Mouse (Mus musculus) stomach, postnatal 0 days (tissue): Measurements from ENCODE around the gene Hist1h3g. TPM values are rescaled to one million over a fixed set of nuclear protein-coding genes. Genes with fewer than 3 reads are reported as not detected.
A peak's percentile ranks its signal among the peaks of the same experiment; 100 is the strongest.

Source experiments
- ATAC-seq: fragments of 200-750 bp; cut with Nextera tagmentation; 2 replicates; pipeline ENCODE4 v1.8.0; 2017; ENCODE audit not compliant: low FRiP score, low TSS enrichment
- DNase-seq: peaks from one replicate; pipeline ENCODE4 v3.0.0-alpha.2; 2016; ENCODE audit warnings: low spot score
- H3K27ac ChIP-seq: fragments of 300-500 bp; sonication (generic); replicated peaks from 2 replicates; pipeline ENCODE4 v1.5.1; 2014; ENCODE audit warnings: mild to moderate bottlenecking, control low read depth
- H3K27me3 ChIP-seq: fragments of 300-500 bp; sonication (generic); 2 replicates; pipeline ENCODE4 v1.6.1; 2014; ENCODE audit warnings: low read length; ENCODE audit not compliant: control insufficient read depth, insufficient read depth
- H3K36me3 ChIP-seq: fragments of 300-500 bp; sonication (generic); 2 replicates; pipeline ENCODE4 v1.6.1; 2014; ENCODE audit warnings: low read length, mixed read lengths; ENCODE audit not compliant: control insufficient read depth, insufficient read depth
- H3K4me1 ChIP-seq: fragments of 300-500 bp; sonication (generic); replicated peaks from 2 replicates; pipeline ENCODE4 v1.6.1; 2014; ENCODE audit warnings: antibody characterized with exemption; ENCODE audit not compliant: control insufficient read depth, insufficient read depth
- H3K4me2 ChIP-seq: fragments of 300-500 bp; sonication (generic); replicated peaks from 2 replicates; pipeline ENCODE4 v1.6.1; 2014; ENCODE audit warnings: low read depth, mild to moderate bottlenecking, control low read depth, moderate library complexity
- H3K4me3 ChIP-seq: fragments of 300-500 bp; sonication (generic); 2 replicates; pipeline ENCODE4 v1.5.1; 2014; ENCODE audit warnings: low read depth, low read length, control low read depth
- H3K9ac ChIP-seq: fragments of 300-500 bp; sonication (generic); 2 replicates; pipeline ENCODE4 v1.6.1; 2014; ENCODE audit warnings: mild to moderate bottlenecking, low read length, control low read depth, mixed read lengths
- H3K9me3 ChIP-seq: fragments of 300-500 bp; sonication (generic); 2 replicates; pipeline ENCODE4 v1.6.1; 2016; ENCODE audit warnings: low read length; ENCODE audit not compliant: control insufficient read depth
- CTCF ChIP-seq: IDR thresholded peaks from 2 replicates; pipeline ENCODE4 v1.5.1; 2016; ENCODE audit warnings: antibody characterized with exemption, low read depth, mild to moderate bottlenecking, moderate library complexity
- EP300 ChIP-seq: optimal IDR thresholded peaks from 2 replicates; pipeline ENCODE3; 2016; ENCODE audit warnings: antibody characterized with exemption
- WGBS: fragments of 180-500 bp; shearing (Covaris S2); extraction: QIAGEN DNeasy Blood & Tissue Kit; methylation state at CpG from one replicate; pipeline ENCODE4 v1.1.7; 2014; 5-methylcytosine and 5-hydroxymethylcytosine counted together
- polyA plus RNA-seq: library from polyadenylated mRNA; unstranded; fragments of >200 nt; fragmentation: Nextera tagmentation; extraction: Ambion mirVana; gene quantifications from 2 replicates; pipeline ENCODE4 v1.2.1, GENCODE M21; 2015

Gene Hist1h3g
- polyA plus RNA-seq, 1 experiment from 2014 or later: 3.4 TPM

DNA sequence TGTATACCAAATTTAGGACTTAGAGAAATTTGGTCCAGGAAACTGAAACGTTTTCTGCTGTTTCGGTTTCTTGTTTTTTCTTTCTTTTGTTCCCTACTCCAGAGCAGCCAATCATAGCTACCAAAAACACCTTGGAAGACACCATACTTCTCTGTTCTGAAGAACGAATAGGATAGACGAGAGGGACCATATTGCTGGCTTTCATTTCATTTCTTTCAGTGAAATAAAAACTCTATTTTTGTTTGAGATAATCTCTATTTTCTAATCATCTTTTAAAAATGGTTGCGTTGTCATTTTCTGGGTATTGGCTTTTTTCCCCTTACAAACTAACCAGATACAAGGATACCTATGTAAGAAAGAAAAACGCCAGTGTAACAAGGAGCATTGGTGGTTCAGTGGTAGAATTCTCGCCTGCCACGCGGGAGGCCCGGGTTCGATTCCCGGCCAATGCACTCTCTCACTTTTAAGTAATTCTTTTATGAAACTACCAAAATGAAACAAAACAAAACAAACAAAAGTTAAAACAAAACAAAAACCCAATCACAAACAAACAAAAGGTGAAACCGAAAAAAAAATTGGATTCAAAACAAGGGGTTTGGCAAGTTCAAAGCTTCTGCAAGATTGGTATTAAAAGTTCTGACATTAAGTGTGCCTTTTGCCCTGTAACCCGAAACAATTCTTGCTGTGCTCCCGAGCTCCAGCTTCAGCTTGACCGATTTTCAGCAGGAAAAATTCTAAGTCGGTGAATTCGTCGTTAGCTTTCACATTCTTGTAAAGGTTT is 18.2 kb upstream of the Hist1h3g start:
- Histone ChIP-seq H3K9ac (0 out of 2 replicates have a peak overlapping the region, but pooled peaks have one; percentile 27), H3K9me3 (no peaks in the 10 kb centered on the region), H3K27ac (peak overlapping the region; percentile 49), H3K4me2 (peak overlapping the region; percentile 69), H3K4me1 (no peaks in the 10 kb centered on the region), H3K36me3 (no peaks in the 10 kb centered on the region), H3K27me3 (no peaks in the 10 kb centered on the region), H3K4me3 (peak overlapping the region; percentile 54)
- ATAC-seq: peak; percentile 70; the same call in 1 of the 2 replicates
- TF ChIP-seq CTCF: no peak
- TF ChIP-seq EP300: no peak
- under 1% methylated on average over 19 of the region's 19 CpGs for WGBS
- peak; percentile 74 for DNase-seq

- ATAC-seq (peak; percentile 90), DNase-seq (peak; percentile 86)
- TF ChIP-seq EP300 (no peak), CTCF (no peak)
- Histone ChIP-seq H3K9ac (0 out of 2 replicates have a peak overlapping the region, but pooled peaks have one; percentile 27), H3K4me2 (peak overlapping the region; percentile 69), H3K27ac (peak overlapping the region; percentile 49), H3K4me1 (no peaks in the 10 kb centered on the region), H3K27me3 (no peaks in the 10 kb centered on the region), H3K9me3 (no peaks in the 10 kb centered on the region), H3K4me3 (peak overlapping the region; percentile 54), H3K36me3 (no peaks in the 10 kb centered on the region)
- under 1% methylated on average over 27 of the region's 27 CpGs for WGBS
Observed at GRCm38 (mm10) chr13:23517603-23518294, 17.5 kb upstream of the Hist1h3g start.

GRCm38 (mm10) chr13:23518295-23518603 is 17.0 kb upstream of the Hist1h3g start:
- ATAC-seq: no peak

GRCm38 (mm10) chr13:23518885-23519284 is 16.3 kb upstream of the Hist1h3g start:
- peak; percentile 74 for DNase-seq
- peak overlapping the region; percentile 15 for H3K27ac ChIP-seq
- ATAC-seq: peak; percentile 51
- no peaks in the 10 kb centered on the region for H3K9me3 ChIP-seq
- H3K36me3 ChIP-seq: no peaks in the 10 kb centered on the region
- H3K4me2 ChIP-seq: peak overlapping the region; percentile 69
- H3K27me3 ChIP-seq: no peaks in the 10 kb centered on the region
- H3K9ac ChIP-seq: no peak overlapping the region
- 0% methylated on average over 6 of the region's 6 CpGs for WGBS
- TF ChIP-seq CTCF (no peak), EP300 (no peak)
- no peaks in the 10 kb centered on the region for H3K4me1 ChIP-seq
- peak overlapping the region; percentile 54 for H3K4me3 ChIP-seq

More at GRCm38 (mm10) chr13:23518295-23518603, 17.0 kb upstream of the Hist1h3g start:
- under 1% methylated on average over 6 of the region's 6 CpGs for WGBS
- H3K4me3 ChIP-seq: peak overlapping the region; percentile 54
- H3K36me3 ChIP-seq: no peaks in the 10 kb centered on the region
- DNase-seq: no peak
- H3K27me3 ChIP-seq: no peaks in the 10 kb centered on the region
- no peak overlapping the region for H3K27ac ChIP-seq
- H3K9ac ChIP-seq: no peak overlapping the region
- no peaks in the 10 kb centered on the region for H3K4me1 ChIP-seq
- no peaks in the 10 kb centered on the region for H3K9me3 ChIP-seq
- no peak for TF ChIP-seq CTCF
- no peak for TF ChIP-seq EP300
- H3K4me2 ChIP-seq: peak overlapping the region; percentile 69

DNA sequence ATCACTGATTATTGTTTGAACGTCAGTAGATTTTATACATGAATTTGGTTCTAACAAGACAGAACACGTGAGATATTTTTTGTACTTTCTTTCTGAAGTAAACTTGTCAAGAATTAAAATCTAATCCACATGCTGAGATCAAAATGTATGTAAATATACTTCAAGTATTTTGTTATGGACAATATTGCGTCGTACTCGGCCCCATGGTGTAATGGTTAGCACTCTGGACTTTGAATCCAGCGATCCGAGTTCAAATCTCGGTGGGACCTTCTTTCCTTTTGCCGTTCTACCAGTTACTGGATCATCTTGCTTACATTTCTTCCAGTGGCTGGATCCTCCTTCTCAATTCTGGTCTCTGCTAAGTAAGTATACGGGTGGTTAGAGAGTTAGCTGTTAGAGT is 15.8 kb upstream of the Hist1h3g start:
- H3K4me1 ChIP-seq: no peaks in the 10 kb centered on the region
- H3K4me2 ChIP-seq: peak overlapping the region; percentile 69
- no peaks in the 10 kb centered on the region for H3K27me3 ChIP-seq
- H3K36me3 ChIP-seq: no peaks in the 10 kb centered on the region
- H3K27ac ChIP-seq: no peak overlapping the region; the same call in 1 of the 2 replicates
- peak; percentile 69 for DNase-seq
- no peaks in the 10 kb centered on the region for H3K9me3 ChIP-seq
- peak overlapping the region; percentile 54 for H3K4me3 ChIP-seq
- no peak for TF ChIP-seq CTCF
- no peak for TF ChIP-seq EP300
- WGBS: under 1% methylated on average over 10 of the region's 10 CpGs
- ATAC-seq: peak; percentile 60; the same call in 1 of the 2 replicates
- H3K9ac ChIP-seq: no peak overlapping the region

DNA sequence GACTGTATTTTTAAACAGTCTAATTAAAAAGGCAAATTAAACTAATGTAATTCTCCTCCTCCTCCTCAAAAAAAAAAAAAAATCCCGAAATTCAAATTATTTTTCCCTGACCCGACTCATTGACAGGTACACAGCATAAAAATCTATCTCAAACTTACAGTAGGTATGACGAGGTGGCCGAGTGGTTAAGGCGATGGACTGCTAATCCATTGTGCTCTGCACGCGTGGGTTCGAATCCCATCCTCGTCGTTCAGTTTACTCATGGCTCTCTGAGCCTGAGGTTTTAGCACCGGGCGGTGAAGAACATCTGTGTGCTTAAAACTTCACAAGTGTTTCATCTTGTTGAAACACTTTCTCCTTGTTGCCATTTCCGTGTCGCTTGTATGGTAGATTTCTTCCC is 13.5 kb upstream of the Hist1h3g start:
- no peak for ATAC-seq

More for the DNA sequence above, 13.5 kb upstream of the Hist1h3g start:
- no peak overlapping the region for H3K4me2 ChIP-seq
- no peak overlapping the region for H3K9ac ChIP-seq
- no peaks in the 10 kb centered on the region for H3K9me3 ChIP-seq
- H3K27me3 ChIP-seq: no peaks in the 10 kb centered on the region
- TF ChIP-seq EP300: no peak
- TF ChIP-seq CTCF: no peak
- no peak overlapping the region for H3K4me3 ChIP-seq
- no peak overlapping the region for H3K27ac ChIP-seq
- H3K36me3 ChIP-seq: no peaks in the 10 kb centered on the region
- DNase-seq: peak; percentile 75
- H3K4me1 ChIP-seq: no peaks in the 10 kb centered on the region
- 2% methylated on average over 14 of the region's 14 CpGs for WGBS
